Mouse (Mus musculus) forelimb bud, embryonic 11.5 days (tissue): ENCODE data around the gene Snai3.

Experiments
- DNase-seq: peaks from one replicate; pipeline ENCODE4 v3.0.0-alpha.2; 2012; ENCODE audit warnings: low read depth, low spot score

Gene Snai3

DNA sequence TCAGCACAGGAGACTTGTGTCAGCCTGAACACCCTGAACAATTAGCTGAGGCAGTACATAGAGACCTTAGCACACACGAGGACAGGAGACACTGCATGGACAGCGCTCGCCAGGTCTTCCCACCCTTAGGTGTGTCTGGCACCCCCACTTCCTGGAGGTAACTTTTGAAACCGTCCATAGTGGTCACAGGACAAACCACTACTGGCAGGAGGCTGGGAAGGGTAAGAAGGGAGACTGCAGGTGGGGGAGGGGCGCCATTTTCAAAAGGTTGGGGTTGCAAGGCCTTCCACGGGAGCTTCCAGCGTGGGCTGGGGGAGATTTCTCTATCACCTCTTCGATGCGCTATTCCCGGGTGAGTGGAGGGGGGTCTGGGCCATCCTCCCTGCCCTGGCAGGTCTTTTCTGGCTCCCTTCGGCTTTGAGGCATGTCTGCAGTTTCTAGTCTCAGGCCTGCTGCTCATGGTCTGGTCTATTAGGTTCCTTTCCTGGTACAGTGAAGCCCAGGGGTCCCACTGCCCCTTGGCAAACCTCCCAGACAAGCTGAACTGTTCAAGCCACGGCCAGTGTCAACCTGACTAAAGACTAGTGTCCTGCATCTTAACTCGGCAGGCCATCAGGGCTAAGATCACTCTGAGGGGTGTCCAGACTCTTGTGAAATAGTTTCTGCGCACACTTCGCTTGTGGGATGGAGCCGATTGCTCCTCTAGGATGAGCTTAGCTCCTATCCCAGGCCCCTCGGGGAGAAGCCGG is 28.7 kb downstream of the Snai3 start:
- no peak for DNase-seq

DNA sequence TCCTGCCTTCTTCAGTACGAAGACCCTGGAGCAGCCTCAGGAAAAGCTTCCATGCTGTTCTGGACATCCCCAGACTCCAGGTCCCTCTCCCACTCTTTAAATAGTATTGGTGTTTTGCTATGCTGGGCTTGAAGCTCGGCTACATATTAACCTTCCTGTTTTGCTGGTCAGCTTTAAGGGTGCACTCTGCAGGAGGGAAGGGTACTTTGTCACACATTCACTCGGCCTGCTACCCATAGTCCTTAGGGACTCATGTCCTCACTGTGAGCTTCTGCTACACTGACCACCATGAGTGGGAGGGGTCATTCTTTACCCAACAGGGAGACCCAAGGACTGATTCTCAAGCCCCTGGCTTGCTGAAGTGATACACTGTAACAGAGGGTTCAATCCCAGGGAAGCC is 29.9 kb downstream of the Snai3 start:
- no peak for DNase-seq

DNA sequence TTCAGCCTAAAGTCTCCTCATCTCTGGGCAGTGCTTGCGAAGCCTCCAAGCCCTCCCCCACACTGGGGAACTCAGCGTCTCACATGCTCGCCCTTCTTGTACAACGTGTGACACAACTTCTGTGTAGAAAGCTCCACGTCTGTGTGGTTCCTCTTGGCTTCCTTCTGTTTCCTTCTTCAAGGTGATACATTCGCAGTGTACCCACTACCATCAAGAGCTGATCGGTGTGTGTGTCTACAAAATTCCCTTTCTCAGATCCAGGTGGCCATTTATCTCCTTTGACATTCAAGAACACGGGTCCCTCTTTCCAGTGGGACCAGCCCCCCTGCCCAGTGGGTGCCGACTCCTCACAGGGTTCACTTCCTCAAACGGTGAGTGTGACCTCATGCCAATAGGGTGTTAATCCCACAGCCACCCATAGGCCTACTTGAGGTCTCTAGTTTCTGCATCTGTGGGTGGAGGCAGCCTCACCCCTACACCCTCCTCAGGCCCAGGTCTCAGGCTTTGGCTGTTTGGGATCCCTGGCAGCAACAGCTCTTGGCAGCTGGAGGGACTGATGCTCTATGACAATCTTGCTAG is 30.4 kb downstream of the Snai3 start:
- no peak for DNase-seq

DNA sequence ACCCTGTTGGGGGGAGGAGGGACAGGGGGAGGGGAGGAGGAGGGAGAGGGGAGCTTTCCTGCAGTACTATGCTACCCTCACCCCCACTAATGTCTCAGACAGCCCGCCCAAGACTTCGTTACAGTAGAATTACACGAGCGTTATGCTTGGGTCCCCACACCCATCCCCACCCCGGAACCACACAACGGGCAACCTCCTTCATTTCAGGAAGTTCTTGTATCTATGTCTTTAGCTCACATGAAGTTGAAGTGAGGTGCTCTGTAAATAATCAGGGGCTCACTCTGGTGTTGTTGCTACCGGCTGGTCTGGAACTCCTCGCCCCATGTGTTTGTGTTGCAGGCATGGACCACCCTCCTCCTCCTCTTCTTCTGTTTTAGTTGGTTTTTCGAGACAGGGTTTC is 32.4 kb downstream of the Snai3 start:
- no peak for DNase-seq

DNA sequence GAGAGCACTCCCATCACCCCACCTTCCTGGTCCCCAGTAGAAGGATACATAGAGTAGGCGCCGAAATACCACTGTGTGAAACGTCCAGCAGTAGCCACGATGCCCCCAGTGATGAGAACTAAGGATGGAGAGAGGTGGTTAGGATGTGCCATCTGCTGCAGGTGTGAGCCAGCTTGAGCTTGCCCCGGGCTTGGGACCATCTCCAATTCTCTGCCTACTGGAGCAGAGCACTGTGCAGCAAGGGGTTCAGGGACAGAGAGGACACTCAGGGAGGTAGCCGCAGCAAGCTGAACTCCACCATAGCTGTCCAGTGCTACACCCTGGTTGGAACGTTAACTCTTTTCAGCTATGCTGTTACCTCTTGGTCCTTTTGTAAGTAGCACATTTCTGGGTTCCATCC is 32.9 kb downstream of the Snai3 start:
- DNase-seq = no peak

DNA sequence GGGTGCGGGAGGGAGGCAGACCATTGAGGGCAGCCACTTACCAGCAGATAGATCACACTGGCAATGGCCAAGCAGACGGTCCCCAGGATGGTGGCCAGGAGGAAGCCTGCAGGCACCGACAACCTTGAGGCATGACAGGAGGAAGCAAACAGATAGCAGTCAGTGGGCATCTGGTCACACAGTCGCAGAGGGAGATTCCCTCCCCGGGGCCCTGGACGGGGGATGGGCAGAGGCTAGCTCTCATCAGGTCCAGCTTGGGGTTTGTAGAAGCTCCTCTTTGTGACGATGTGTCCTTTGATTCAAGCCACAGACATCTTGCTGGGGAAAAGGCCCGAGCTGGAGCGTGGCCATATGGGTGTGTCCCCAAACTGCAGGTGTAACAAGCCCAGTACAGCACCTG is 34.4 kb downstream of the Snai3 start:
- DNase-seq = no peak

DNA sequence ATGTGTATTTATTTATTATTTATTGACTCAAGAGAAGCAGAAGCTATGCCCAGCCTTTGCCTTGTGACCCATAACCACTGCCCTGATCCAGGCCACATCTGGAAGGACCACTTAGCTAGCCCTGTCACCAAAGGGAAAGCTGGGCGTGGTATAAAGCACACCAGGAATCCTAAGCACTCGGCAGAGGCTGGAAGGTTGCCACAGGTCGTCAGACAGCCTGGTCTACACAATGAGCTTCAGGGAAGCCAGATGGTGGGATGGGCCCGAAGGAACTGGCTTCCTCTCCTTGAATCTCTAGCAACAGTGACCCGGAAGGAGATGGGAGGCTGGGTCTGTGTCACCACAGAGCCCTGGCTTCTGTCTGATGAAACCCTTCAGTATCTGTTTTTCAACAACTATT is 36.9 kb downstream of the Snai3 start:
- DNase-seq = no peak

DNA sequence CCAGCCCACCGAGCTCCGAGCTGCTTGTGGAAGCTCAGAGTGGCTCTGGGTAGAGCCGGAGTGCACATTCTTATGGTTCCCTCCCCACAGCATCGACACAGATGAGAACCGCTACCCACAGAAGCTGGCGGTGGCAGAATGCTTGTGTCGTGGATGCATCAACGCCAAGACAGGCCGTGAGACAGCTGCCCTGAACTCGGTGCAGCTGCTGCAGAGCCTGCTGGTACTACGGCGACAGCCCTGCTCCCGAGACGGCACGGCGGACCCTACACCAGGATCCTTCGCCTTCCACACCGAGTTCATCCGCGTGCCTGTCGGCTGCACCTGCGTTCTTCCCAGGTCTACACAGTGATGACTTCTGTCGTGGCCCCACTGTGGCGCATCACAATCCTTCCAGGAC is 37.3 kb downstream of the Snai3 start:
- DNase-seq = no peak

DNA sequence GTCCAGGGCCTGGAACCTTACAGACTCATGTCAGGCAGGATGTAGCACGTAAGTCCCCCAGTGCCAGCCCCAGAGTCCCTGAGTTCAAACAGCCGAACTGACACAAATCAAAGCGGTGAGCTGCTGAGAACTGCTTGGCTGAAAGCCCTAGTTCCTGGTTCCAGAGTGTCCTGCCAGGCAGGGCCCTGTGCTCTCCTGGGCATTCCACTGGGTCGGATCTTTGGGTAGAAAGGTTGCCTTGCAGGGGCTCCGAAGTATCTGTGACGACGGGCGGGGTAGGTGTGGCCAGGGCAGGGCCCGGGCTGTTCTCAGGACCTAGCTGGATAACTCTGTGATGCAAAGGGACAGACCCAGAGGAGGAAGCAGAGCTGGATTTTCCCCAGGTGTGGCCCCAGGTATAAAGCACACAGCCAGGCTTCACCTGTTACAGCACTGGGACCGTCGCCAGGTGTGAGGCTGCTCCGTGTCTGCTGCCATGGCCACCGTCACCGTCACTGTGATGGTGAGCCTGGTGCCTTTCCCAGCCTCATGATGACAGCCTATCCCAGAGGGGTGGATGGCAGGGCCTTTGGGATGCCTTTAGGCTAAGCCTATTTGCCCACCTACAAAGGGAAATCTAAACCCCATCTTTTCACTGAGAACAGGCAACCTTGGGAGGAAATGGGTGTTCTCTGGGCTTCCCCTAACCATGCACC is 39.0 kb downstream of the Snai3 start, which contains the start of gene Il17c:
TSS of gene Il17c (plus strand) at position 645 of the 695 bp plus-strand sequence.
- no peak for DNase-seq

DNA sequence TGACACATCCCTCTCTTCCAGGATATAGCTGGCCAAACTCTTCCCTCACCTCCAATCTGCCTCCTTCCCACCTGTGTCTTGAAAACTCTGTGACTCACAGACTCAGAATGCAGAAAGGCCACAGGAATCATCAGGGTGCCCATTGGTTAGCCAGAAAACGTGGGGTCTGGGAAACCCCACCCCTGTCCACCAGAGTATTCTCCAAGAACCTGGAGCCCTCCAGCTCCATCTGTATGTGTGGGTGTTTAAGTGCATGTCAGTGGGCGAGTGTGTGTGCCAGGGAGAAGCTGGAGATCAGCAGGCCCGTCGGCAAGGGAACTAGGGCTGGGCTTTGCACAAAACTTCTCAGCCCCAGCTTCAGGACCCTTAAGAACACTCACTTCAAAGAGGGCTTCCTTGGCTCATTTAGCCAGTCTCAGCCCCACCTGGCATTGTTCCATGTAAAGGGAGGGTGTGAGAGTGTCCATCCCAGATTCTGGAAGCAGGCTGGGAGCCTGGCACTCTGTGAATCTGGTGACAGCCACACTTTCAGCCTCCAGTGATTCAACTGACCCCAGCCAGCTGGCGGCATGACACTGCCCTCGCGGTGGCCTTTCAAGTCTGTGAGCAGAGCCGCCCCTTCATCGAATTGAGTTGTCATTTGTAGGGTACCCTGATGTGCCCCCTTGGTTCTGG is 40.5 kb downstream of the Snai3 start:
- no peak for DNase-seq

DNA sequence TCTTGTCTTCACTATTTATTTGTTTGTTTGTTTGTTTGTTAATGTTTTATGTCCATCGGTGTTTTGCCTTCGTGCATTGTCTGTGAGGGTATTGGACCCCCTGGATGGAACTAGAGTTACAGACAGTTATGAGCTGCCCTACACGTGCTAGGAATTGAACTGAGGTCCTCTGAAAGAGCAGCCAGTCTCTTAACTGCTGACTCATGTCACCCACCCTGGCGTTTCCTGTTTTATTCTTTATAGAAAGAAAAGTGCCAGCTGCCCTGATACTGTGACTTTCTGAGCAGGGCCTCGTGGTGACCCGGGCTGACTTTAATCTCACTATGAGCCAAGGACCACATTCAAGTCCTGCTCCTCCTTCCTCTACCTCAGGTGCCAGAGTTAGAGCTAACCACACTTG is 45.0 kb downstream of the Snai3 start:
- DNase-seq = no peak

DNA sequence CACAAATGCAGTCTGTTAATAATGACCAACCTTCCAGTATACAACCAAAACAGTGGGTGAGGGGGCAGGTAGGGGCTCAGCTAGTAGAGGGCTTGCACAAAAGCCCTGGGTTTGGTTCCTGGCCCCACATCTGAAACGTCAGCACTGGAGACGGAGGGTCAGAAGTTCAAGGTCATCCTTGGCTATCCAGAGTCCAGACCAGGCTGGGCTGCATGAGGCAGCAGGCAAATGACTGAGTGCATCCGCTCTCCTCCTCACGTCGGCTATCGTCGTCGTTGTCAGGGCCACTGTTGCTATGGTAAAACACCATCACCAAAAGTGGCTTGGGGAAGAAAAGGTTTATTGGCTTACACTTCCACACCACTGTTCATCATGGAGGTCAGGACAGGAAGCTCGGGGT is 46.2 kb downstream of the Snai3 start:
- DNase-seq = no peak

DNA sequence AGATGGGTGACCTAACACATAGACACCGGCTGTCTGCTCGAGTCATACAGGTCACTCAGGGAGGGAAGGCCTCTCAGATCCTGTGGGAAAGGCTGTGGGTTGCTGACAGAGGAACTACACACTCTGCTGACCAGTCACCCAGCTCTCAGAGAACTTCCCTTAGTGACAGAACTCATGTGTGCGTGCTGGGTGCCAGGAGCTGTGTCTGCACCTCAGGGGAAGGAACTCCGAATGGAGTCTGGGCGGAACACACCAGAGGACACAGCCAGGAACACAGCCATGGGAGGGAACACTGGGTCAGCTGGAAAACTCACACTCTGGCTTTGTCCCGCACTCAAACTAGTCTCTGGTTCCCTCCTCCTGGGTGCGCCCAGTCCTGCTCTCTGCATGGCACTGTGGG is 52.9 kb downstream of the Snai3 start:
- DNase-seq = no peak

DNA sequence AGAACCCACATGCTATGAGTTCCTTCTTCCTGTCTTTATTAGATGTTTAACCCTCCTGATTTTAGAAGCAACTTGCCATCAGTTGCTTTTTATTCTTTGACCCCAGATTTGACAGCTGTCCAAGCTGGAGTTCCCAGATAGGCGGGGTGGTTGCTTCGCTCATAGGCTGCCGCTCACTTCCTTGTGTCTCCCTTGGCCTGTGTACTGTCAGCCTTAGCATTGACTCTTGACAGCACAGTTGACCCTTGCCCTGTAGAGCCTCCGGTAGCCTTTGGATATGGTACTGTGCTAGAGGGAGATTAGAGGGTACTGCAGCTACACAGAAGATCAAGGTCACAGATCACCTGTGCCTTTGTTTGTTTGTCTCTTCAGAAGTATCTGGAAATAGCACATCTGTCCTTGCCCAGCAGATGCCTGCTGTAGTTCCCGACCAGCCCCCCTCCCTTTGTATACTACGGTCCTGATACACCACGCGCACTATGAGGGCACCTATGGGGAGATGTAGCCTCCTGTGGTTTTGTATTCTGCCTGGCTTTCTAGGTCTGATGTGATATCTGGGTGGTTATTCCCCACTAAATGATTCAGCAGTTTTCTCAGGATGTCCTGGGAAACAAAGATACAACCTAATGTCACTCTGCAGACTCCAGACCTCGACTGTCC is 55.3 kb downstream of the Snai3 start:
- DNase-seq = no peak
